Mouse (Mus musculus): ENCODE data around the gene Ctc1.

Gene Ctc1

GRCm38 (mm10) chr11:69070590-69071222 lies 55.0 kb downstream of the Ctc1 start, which contains the start of gene Tmem107:
Gene Tmem107, plus strand, starts transcription at chr11:69070806.
- DNase-seq (ENCODE audit: low spot score): peak; percentile 93

DNA sequence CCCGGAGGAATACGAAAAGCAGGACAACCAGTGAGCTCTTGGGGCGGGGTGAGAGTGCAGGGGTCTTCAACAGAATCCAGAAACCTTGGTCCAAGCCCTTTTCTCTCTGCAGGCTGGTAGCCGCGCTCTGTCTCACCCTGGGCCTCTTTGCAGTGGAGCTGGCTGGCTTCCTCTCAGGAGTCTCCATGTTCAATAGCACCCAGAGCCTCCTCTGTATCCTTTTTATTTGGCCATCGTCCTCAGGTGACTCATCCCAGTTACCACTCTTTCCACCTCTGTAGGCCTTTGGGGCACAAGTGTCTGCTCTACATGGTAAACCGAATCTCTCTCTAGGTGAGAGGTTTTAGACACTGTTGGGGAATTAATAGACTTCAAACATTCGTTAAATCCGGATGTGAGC lies 55.6 kb downstream of the Ctc1 start:
- DNase-seq (ENCODE audit: low spot score): no peak

DNA sequence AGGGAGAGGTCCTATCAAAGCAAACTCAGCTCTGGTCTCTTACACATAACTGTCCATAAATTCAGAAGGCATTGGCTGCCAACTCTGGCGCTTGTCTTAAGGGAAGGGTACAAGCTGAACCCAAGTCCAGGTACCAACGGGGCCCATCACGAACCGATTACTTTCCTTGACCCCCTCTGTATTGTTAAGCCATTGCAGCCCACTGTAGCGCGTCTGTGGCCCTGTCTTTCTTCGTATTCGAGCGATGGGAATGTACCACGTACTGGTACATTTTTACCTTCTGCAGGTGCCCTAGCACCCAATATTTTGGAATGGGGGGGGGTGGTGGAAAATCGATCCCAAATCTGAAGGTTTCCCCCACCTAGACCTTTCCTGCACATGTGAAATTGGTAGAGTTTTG lies 56.5 kb downstream of the Ctc1 start:
- no peak for DNase-seq (ENCODE audit: low spot score)

DNA sequence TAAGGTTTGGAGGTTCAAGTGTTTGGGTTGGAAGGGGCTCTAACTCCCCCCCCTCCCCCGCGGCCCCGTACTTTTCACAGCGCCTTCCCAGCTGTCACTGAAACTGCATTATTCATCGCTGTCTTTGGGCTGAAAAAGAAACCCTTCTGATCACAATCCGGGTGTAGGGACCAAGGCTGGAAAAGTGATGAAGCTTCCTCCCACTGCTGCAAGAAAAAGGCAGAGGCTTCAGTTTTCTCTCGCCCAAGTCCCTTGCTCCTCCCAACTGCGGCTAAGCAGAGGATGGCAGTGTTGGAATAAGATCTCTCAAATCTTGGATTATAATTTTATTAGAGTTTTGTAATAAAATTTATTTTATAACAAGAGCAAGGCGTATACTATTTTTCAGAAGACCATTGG lies 57.0 kb downstream of the Ctc1 start:
- DNase-seq (ENCODE audit: low spot score): no peak

GRCm38 (mm10) chr11:69073065-69073888 lies 57.6 kb downstream of the Ctc1 start:
- peak; percentile 90 for DNase-seq (ENCODE audit: low spot score)

GRCm38 (mm10) chr11:69073951-69074775 lies 58.5 kb downstream of the Ctc1 start:
- DNase-seq (ENCODE audit: low spot score): no peak

DNA sequence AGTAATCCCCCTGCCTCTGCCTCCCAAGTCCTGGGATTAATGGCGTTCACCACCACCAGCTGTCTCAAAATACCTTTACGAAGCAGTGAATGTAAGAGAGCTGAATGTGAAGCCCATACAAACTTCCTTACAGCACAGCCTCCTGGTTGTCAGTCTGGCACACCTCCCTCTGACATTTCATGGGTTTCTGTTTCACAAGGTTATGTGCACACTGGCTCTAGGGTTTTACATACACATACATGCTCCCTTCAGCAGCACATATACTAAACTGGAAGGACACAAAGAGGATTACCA lies 59.0 kb downstream of the Ctc1 start:
- DNase-seq (ENCODE audit: low spot score): no peak

GRCm38 (mm10) chr11:69075764-69076479 lies 60.2 kb downstream of the Ctc1 start:
- DNase-seq (ENCODE audit: low spot score): no peak

DNA sequence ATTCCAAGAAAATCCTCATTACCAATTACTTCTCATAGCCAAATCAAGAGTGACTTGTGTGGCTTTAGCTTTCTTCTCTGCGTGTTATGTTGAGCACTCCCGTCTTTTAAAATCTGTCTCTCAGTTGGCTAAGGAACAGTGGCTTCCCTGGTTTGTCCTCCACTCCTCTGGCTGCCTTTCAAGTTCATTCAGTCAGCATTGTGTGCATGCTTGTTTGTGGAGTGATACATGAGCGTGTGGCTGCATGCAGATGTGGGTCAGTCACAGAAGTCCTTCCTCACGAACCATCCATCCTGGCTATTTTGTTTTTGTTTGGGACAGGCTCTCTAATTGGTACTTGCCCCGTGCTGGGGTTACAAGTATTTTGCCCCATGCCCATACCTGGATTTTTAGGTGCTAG lies 60.9 kb downstream of the Ctc1 start:
- no peak for DNase-seq (ENCODE audit: low spot score)

GRCm38 (mm10) chr11:69077316-69077715 lies 61.6 kb downstream of the Ctc1 start:
- no peak for DNase-seq (ENCODE audit: low spot score)

DNA sequence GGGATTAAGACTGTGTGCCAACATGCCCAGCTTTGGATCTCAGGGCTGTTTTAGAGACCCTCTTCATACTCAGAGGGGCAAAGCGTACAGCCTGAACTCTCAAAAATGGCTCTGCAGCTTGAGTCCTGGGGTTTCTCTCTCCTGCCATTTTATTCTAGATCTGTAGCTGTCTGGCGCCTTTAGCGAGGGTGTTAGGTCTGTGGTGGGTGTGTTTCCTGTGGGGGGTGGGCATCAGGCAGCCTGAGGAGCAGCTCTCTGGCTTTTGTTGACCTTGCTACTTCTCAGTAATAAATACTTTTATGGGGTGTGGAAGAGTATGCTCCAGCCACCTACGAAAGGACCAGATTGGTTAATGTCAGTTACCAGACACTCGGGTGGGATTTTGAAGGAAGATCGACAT lies 62.3 kb downstream of the Ctc1 start:
- DNase-seq (ENCODE audit: low spot score): no peak

DNA sequence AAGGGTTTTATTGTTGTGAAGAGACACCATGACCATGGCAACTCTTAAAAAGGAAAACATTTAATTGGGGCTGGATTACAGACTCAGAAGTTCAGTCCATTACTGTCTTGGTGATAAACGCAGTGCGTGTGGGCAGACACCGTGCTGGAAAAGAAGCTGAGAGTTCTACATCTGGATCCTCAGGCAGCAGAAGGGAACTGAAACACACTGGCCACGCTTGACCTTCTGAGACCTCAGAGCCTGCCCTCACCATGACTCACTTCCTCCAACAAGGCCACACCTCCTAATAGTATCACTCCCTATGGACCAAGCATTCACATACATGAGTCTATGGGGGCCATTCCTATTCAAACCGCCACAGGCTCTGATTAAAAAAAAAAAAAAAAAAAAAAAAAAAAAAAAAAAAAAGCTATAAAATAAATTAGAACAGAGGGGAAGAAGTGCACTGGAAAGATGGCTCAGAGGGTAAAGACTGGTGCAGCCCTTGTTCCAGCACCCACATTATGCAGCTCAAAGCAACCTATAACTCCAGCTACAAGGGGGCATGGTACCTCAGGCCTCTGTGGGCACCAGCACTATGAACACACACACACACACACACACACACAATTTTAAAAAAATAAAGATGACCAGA lies 63.2 kb downstream of the Ctc1 start:
- DNase-seq (ENCODE audit: low spot score): no peak

DNA sequence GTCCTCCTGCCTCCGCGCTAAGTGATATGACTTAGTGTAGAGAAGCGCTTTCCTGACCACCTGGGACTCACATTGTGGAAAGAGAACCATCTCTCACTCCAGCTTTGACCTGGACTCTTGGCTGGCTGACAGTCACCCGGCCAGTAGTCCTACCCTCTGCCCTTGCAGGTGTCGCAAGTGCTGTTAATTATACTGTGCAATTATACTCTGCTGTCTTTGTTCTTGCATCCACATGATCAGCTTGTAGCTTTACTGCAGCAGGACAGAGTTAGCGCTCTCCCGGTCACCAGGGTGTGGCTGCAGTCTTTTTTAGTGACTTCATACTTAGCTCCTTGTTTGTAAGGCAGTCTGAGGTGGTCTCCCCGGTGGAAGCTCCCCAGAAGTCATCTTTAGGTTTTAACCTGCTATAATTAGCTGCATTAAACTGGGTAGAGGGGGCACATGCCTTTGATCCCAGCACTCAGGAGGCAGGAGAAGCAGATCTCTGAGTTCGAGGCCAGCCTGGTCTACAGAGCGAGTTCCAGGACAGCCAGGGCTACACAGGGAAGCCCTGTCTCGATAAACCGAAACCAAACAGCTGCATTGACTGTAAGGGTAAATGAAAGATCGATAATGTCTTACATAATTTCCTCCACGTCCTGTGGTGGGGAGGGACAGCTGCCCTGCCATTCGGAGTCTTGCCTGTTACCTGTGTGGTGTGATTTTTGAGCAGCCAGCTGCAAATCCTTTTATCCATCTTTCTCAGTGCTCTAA lies 64.6 kb downstream of the Ctc1 start:
- no peak for DNase-seq (ENCODE audit: low spot score)

DNA sequence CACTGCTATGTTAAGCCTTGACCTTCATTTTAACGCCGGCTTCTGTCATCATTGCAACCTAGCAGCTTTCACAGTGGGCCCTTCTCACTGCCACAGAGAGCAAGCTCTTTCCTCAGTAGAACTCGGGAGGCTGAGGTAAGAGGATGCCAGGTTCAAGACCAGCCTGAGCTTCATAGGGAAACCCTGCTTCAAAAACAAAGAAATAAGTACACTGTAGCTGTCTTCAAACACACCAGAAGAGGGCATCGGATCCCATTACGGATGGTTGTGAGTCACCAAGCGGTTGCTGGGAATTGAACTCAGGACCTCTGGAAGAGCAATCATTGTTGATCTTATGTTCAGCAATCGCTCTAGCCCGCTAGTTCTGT lies 65.1 kb downstream of the Ctc1 start:
- no peak for DNase-seq (ENCODE audit: low spot score)

GRCm38 (mm10) chr11:69081613-69082012 lies 65.9 kb downstream of the Ctc1 start:
- no peak for DNase-seq (ENCODE audit: low spot score)

DNA sequence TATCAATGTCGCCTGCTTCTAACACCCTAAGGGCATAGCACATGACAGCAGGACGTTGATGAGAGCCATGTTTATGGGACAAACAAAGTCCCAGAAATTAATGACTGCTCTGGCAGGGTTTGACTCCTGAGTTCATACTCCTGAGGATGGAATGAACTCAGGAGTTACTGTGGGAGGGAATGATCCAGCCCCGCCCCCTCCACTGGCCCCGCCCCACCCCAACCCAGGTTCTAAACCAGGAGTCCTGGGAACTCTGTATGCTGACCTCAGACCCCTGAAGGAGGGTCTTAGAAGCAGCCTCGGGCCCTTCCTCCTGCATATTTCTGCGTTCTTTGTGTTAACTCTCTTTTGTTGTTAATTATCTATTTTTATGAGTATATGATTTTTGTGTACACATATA lies 69.9 kb downstream of the Ctc1 start:
- no peak for DNase-seq (ENCODE audit: low spot score)

Measured in left cerebral cortex, adult 11 months (tissue).